Mouse (Mus musculus): ENCODE results near the gene Tada3. TPM values are rescaled to one million over a fixed set of nuclear protein-coding genes. Genes with fewer than 3 reads are reported as not detected.

Gene Tada3
- total RNA-seq (2021), result 10 to 100 TPM; 11.5 to 13.3 TPM
- long read RNA-seq, experiment 1, partial matches to known transcripts, result 2 of 15 reads
- long read RNA-seq, experiment 1, other reads (novel, unspliced or antisense), result 12 of 15 reads
- long read RNA-seq, experiment 2, partial matches to known transcripts, result 3 of 6 reads
- long read RNA-seq, experiment 2, other reads (novel, unspliced or antisense), result 2 of 6 reads

DNA sequence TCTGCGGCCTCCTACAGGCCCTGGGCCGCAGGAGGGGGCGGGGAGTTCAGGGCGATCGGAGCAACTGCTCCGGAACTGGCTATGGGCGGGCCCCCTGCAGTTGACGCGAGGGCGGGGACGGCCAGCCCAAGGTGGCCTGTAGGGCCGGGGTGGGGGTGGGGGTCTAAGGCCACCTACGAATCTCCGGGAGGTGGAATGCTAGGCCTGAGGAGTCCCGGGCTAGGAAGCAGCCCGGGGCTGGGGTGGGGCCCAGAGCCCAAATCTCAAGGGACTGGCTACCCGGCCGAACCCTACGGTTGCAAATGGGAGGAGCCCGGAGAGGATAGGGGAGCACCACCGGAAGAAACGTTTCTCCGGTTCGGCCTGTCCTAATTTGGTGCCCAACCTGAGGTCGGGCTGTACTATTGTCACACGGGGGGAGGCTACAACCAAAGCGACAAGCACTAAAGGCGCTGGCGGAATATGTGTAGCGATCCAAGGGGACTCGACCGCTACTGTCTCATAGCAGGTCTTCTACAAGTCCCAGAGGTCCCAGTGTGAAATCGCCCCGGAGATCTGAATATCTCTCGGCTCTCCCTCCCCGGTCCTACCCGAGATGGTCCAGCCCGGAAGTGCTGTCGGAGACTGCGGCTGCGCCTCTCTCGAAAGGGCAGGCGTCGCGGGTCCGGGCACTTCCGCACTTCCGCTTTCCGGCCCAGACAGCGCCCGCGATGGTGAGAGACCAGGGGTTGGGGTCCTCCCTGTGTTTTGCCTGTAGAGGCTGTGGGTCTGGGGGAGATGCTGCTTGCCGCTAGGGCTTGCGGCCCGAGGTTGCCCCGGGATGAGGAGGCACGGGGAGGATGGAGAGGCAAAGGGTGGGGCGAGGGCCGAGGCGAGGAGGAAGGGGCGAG, at the start of gene Tada3, which contains the start of gene Arpc4:
Tada3 (minus strand) TSS at position 388 of the 890 bp plus-strand sequence.
Arpc4 (plus strand) TSS at position 620 of the 890 bp plus-strand sequence.
- intact Hi-C loops (cut with DNase I), result no loop called here
- DNase-seq, result peak; percentile 89 to 91

- intact Hi-C loops (cut with DNase I), result no loop called here
- no peak for DNase-seq
These were observed 49.7 kb upstream of the Tada3 start for GRCm38 (mm10) chr6:113427397-113427796.

GRCm38 (mm10) chr6:113426696-113427095, 49.0 kb upstream of the Tada3 start:
- intact Hi-C loops (cut with DNase I), result no loop called here
- DNase-seq, result no peak

DNA sequence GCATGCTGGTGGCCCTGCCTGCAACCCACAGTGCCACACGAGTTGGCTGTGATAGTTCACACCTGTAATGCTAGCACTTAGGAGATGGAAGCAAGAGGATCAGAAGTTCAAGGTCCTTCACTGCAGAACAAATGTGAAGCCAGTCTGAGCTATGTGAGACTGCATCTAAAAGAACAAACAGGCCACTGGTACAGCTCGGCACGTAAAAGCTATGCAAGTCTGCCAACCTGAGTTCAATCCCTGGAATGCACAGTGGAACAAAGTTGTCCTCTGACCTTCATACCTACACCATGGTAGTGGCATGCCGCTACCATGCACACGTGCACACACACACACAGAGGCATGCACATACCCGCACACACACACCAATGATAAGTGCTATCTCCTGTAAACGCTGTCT, 46.5 kb upstream of the Tada3 start:
- intact Hi-C loops (cut with DNase I), result no loop called here
- no peak for DNase-seq

DNA sequence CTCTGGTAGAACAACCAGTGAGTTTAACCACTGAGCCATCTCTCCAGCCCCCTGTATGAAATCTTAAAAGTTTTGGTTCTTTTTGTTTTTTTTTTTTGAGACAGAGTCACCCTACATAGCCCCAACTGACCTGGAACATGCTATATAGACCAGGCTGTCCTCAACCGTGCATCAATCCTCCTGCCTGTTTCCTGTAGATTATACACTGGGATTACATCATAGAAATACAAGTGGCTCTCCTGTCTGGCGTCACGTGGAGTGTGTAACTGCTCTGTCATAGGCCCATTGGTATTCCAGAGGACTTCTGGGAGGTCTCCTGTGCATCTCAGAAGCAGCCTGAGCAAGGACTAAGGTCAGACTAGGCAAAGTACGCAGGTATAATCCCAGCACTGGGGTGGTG, 45.3 kb upstream of the Tada3 start:
- intact Hi-C loops (cut with DNase I), result no loop called here
- DNase-seq, result no peak

GRCm38 (mm10) chr6:113419199-113419587, 41.5 kb upstream of the Tada3 start, which contains the start of gene Rpusd3:
Gene Rpusd3, minus strand, starts transcription at chr6:113419340.
- intact Hi-C loops (cut with DNase I), result no loop called here
- peak; percentile 98 to 100 for DNase-seq

GRCm38 (mm10) chr6:113418441-113419198, 40.9 kb upstream of the Tada3 start:
- DNase-seq, result peak in 1 of 2 experiments; percentile 18
- intact Hi-C loops (cut with DNase I), result no loop called here

DNA sequence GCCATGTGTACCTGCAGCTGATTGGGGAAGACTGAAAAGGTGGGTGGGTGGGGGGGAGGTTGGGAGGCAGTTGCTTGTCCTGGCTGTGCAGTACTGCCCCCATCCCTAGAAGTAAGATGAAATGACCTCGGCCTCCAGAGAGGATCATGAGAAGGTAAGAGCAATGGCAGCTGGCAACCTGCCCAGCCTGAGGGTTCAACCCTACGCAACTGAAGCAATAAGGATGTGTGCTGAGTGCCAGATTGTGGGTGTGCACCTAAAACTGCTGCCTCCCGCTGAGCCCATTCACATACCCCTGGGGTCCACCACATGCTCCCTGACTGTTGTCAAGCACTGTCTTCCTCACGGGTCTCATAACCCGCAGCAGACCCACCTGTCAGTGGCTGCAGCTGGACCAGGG, 38.7 kb upstream of the Tada3 start:
- intact Hi-C loops (cut with DNase I), result no loop called here
- DNase-seq, result no peak

DNA sequence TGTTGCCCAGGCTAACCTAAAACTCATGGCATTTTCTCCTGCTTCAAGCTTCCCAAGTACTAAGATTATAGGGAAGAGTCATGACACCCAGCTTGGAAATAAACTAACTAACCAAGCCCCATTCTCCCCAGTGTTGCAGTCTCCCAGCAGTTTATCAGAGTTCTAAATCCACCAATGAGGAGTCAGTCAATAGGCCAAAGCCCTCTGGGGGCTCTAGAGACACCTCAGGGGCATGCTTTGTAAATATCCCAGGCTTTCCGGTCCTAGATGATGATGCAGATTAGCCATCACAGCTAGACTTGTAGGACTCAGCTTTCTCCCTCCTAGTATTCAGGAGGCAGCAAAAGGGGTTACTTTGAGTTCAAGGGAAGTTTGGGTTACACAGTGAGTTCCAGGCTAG, 32.3 kb upstream of the Tada3 start:
- no peak for DNase-seq
- intact Hi-C loops (cut with DNase I), result no loop called here

DNA sequence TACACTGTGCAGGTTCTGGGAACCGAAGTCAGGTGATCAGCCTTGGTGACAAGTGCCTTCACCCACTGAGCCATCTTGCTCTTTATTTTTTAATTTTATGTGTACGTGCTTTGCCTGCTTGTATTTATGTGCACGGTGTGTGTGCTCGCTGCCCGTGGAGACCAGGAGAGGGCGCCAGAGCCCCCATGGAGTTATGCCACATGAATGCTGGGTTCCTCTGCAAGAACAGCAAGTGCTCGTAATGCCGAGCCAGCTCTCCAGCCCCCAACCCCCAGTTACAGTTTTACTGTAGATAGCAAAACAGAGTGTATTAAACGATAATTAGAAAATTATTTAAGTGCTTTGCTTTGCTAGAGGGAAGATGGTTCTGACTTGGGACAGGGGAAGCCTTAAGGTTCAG, 29.0 kb upstream of the Tada3 start:
- intact Hi-C loops (cut with DNase I), result no loop called here
- no peak for DNase-seq

DNA sequence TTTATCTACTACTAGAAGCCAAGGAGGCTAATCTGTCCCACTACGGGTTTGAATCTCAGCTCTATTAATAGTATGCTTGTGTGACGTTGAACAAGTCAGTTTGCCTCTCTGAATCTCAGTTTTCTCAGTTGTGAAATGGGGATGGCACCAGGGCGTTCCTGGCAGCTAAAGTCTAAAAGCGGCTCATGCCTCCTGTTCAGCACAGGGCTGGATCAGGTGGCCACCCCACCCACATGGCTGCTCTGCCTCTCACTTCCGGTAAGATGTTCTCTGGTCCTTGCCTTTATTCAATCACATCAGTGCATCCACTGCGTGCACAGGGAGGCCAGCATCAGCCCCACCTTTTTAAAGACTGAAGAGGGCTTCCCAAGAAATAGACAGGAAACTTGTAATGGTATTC, 27.8 kb upstream of the Tada3 start:
- intact Hi-C loops (cut with DNase I), result no loop called here

DNA sequence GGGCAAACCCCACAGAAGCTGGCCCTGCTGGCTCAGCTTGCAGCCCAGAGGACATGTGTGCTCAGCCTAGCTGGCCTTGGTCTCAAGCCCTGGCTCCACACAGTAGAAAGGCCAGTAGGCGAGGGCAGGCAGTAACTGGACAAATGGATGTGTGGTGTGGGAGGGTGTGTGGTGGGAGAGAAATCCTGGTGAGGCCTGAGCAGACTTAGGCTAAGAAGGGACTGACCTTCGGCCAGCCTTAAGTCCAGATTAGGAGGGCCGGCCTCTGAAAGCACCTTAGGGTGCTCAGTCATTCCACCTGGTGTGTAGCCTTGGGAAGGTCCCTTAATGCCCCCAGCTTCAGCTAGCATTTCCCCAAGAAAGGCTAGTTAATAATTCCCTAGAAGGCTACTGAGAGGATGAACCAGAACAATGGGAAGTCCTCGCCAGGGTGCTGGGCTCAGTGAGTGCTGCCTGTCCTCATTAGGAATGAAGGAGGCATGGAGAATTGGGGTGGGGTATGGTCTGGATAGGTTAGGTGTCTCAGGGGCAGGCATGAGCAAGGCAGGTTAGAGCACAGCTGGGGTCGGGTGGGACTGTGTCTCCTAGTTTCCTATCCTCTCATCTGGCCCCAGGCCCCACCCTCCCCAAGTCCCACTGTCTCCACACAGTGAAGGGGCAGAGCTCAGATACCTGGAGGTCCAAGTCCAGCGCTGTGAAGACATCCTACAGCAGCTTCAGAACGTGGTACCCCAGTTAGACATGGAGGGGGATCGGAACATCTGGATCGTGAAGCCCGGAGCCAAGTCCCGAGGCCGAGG, 27.2 kb upstream of the Tada3 start:
- intact Hi-C loops (cut with DNase I), result no loop called here
- no peak for DNase-seq

More for the DNA sequence above, 27.8 kb upstream of the Tada3 start:
- DNase-seq, result no peak

GRCm38 (mm10) chr6:113402094-113402493, 24.4 kb upstream of the Tada3 start:
- intact Hi-C loops (cut with DNase I), result no loop called here
- no peak for DNase-seq

DNA sequence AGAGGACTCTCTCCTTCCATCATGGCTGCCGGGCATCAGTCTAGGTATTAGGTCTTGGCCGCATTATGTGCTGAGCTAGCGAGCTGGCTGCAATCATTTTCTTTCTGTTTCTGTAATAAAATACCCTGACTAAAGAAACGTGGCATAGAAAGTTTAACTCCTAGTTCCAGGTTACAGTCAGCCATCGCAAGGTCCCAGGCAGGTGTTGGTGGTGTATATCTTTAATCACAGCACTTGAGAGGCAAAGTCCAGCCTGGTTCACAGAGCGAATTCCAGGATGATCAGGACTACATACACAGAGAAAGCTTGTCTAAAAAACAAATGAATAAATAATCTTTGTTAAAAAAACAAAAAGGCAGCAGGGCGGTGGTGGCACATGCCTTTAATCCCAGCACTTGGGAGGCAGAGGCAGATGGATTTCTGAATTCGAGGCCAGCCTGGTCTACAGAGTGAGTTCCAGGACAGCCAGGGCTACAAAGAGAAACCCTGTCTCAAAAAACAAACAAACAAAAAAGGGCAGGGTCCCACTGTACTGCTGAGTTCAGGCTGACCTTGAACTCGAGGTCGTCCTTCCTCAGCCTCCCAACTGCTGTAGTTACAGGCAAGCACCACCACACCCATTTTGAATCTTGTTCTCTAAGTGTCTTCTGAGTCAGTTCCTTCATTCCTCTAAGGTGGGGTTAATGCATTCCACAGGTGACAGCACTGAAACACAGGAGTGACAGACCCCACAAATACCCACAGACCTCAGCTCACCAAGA, 18.8 kb upstream of the Tada3 start:
- intact Hi-C loops (cut with DNase I), result no loop called here

GRCm38 (mm10) chr6:113395501-113395900, 17.8 kb upstream of the Tada3 start:
- intact Hi-C loops (cut with DNase I), result no loop called here
- DNase-seq, result no peak

More for the DNA sequence above, 18.8 kb upstream of the Tada3 start:
- no peak for DNase-seq

- intact Hi-C loops (cut with DNase I), result no loop called here
These were observed 17.1 kb upstream of the Tada3 start for GRCm38 (mm10) chr6:113394811-113395210.

DNA sequence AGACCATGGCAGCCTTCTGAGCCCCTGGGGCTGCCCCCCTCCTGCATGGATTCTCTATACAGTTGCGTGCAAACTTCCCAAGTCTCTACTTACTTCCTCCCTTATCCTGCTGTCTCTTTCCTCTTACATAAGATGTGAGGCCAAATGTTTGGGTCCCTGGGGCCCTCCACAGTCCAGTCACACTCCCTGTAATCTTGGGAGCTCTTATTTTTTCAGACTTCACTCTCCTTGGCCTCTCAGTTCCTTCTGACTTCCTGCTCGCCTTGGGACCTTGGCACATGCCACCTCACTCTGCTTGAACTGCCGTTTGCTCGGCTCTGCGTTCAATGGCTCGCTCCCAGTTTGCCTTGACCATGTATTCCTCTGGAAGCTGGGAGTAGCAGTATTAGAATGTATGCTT, 16.3 kb upstream of the Tada3 start:
- intact Hi-C loops (cut with DNase I), result no loop called here
- no peak for DNase-seq

More at GRCm38 (mm10) chr6:113394811-113395210, 17.1 kb upstream of the Tada3 start:
- no peak for DNase-seq

- peak in 1 of 2 experiments; percentile 38 for DNase-seq
- intact Hi-C loops (cut with DNase I), result no loop called here
These were observed 14.8 kb upstream of the Tada3 start for GRCm38 (mm10) chr6:113392387-113393071.

DNA sequence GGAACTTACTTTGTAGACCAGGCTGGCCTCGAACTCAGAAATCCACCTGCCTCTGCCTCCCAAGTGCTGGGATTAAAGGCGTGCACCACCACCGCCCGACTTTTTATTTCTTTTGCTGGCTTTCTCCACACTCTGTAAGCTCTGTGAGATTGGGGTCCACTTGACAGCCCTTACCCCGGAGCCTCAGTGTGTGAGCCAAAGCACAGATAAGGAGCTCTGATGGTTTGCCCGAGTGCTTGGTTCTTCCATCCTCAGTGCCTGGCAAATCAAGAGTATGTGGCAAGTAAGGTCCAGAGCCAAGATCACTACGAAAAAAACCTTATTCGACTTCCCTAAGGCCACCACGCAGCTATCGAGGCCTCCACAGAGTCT, 14.3 kb upstream of the Tada3 start:
- intact Hi-C loops (cut with DNase I), result no loop called here
- no peak for DNase-seq
